Mouse (Mus musculus): ENCODE results near the gene Acot1. TPM values are rescaled to one million over a fixed set of nuclear protein-coding genes. Genes with fewer than 3 reads are reported as not detected.
"Not testable (repeated sequence)": the region's sequence is repeated elsewhere in the genome, so short reads cannot be mapped to it uniquely, and the experiment has no call there.

Acot1 gene
- 117 and 120 TPM in 2 replicates for total RNA-seq (2014; rRNA removed)
- 114 and 120 TPM in 2 replicates for polyA plus RNA-seq (2015; fragmentation: Nextera tagmentation; extraction: Ambion mirVana)

DNA sequence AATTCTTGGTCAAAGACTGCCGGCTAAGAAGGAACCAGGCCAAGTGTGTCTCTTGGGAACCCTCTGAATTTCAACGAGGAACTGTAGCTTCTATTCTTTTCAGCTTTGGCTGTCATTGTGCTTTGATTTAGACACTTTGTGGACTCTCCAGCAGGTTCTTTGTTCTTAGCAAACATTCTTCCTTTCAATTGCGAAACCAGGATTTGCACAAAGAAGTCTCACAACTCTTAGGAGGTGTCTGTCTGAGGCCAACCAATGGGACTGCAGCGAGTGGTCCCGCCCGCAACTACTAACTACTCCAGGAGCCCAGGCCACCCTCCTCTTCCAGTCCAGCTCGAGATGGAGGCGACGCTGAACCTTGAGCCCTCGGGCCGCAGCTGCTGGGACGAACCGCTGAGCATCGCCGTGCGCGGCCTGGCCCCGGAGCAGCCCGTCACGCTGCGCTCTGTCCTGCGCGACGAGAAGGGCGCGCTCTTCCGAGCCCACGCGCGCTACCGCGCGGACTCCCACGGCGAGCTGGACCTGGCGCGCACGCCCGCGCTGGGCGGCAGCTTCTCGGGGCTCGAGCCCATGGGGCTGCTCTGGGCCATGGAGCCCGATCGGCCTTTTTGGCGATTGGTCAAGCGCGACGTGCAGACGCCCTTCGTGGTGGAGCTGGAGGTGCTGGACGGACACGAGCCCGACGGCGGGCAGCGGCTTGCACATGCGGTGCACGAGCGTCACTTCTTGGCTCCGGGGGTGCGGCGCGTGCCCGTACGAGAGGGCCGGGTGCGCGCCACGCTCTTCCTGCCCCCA, at the start of gene Acot1:
Gene Acot1 (plus strand): TSS at position 320 of the 795 bp plus-strand sequence.
- H3K36me3 ChIP-seq (ENCODE audit: insufficient read depth, low read length); H3K27me3 ChIP-seq (ENCODE audit: insufficient read depth, low read length); H3K9ac ChIP-seq (replicated peaks; ENCODE audit: low read length, poor library complexity, severe bottlenecking); H3K4me1 ChIP-seq (ENCODE audit: insufficient read depth, low read length); H3K9me3 ChIP-seq (ENCODE audit: low read length): not testable (repeated sequence)
- ATAC-seq (ENCODE audit: low FRiP score) (peak; percentile 93), DNase-seq (ENCODE audit: low spot score) (peak; percentile 89)
- H3K4me3 ChIP-seq (ENCODE audit: low read depth, low read length), result peak within 1 kb of the TSS; percentile 45
- H3K27ac ChIP-seq (ENCODE audit: low read depth, low read length), result peak within 1 kb of the TSS; percentile 57
- WGBS, result 1% methylated on average over 46 of the region's 70 CpGs
- peak within 1 kb of the TSS; percentile 55 for H3K4me2 ChIP-seq (ENCODE audit: low read depth, low read length, poor library complexity, severe bottlenecking)

DNA sequence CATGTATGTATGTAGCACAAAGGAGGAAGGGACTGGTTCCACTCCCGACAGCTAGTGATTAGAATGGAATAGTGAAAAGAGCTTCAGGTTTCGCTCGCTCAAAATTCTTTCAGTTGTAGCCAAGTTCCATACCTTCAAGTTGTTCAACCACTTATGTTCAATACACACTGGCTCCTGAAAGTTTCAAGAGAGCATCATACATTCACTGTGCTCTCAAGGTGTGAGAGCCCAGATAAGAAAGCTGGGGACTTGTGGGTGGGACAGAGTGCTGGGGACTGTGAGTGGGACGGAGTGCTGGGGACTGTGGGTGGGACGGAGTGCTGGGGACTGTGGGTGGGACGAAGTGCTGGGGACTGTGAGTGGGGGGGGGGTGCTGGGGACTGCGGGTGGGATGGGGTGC, 44.1 kb upstream of the Acot1 start:
- DNase-seq (ENCODE audit: low spot score) (no peak), ATAC-seq (ENCODE audit: low FRiP score) (no peak)
- no peak overlapping the region for H3K9ac ChIP-seq (replicated peaks; ENCODE audit: low read length, poor library complexity, severe bottlenecking)
- 82% methylated on average over 7 of the region's 7 CpGs for WGBS
- H3K27me3 ChIP-seq (ENCODE audit: insufficient read depth, low read length), result no peaks in the 10 kb centered on the region
- TF ChIP-seq CTCF (IDR thresholded peaks at IDR 0.05), result no peak
- no peak overlapping the region for H3K27ac ChIP-seq (ENCODE audit: low read depth, low read length)
- H3K36me3 ChIP-seq (ENCODE audit: insufficient read depth, low read length), result no peaks in the 10 kb centered on the region
- no peak overlapping the region for H3K4me3 ChIP-seq (ENCODE audit: low read depth, low read length)
- no peaks in the 10 kb centered on the region for H3K4me1 ChIP-seq (ENCODE audit: insufficient read depth, low read length)
- H3K9me3 ChIP-seq (ENCODE audit: low read length), result no peaks in the 10 kb centered on the region
- no peak overlapping the region for H3K4me2 ChIP-seq (ENCODE audit: low read depth, low read length, poor library complexity, severe bottlenecking)

DNA sequence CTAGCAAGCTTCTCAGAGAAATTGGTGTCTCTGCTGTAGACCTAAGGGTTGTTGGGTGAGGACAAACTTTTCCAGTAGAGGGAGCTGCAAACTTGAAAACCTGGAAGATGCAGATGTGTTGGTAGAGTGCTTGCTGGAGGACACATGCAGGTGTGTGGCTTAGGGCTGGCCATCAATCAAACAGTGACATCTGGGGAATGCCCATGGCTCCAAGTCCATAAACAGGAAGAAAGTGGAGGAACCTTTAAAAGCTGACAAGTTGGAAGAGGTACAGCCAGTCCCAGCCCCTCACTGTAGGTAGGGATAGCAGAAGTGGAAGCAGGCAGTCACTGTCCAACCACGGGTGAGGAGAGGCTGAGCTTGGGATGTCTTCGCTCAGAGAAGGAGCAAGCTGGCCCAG, 37.2 kb upstream of the Acot1 start:
- ATAC-seq (ENCODE audit: low FRiP score), result no peak
- DNase-seq (ENCODE audit: low spot score), result peak; percentile 53
- H3K9ac ChIP-seq (replicated peaks; ENCODE audit: low read length, poor library complexity, severe bottlenecking), result no peak overlapping the region

DNA sequence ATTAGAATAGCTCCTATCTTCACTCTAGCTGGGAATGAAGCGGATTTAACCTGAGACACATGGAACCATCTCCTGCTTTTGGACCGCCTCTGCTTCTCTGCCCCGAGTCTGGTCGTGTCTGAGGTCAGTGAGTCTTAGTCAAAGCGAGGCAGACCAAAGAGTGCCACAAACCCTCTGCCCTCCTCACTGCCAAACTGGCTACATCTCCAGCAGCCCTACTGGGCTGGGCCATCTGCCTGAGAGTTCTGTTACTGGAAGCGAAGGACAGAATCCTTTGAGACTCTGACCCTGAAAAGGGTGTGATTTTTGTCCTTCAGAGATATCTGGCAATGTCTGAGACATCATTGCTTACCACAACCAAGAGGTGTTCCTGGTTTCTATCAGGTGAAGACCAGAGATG, 30.4 kb upstream of the Acot1 start:
- Histone ChIP-seq H3K9me3 (ENCODE audit: low read length) (no peaks in the 10 kb centered on the region), H3K4me1 (ENCODE audit: insufficient read depth, low read length) (no peaks in the 10 kb centered on the region), H3K27me3 (ENCODE audit: insufficient read depth, low read length) (no peaks in the 10 kb centered on the region), H3K36me3 (ENCODE audit: insufficient read depth, low read length) (no peaks in the 10 kb centered on the region), H3K9ac (replicated peaks; ENCODE audit: low read length, poor library complexity, severe bottlenecking) (no peak overlapping the region), H3K27ac (ENCODE audit: low read depth, low read length) (no peak overlapping the region), H3K4me3 (ENCODE audit: low read depth, low read length) (no peak overlapping the region), H3K4me2 (ENCODE audit: low read depth, low read length, poor library complexity, severe bottlenecking) (no peak overlapping the region)
- no peak for ATAC-seq (ENCODE audit: low FRiP score)
- no peak for TF ChIP-seq CTCF (IDR thresholded peaks at IDR 0.05)
- no peak for DNase-seq (ENCODE audit: low spot score)
- 90% methylated on average over 6 of the region's 6 CpGs for WGBS

More for the DNA sequence above, 37.2 kb upstream of the Acot1 start:
- Histone ChIP-seq H3K4me1 (ENCODE audit: insufficient read depth, low read length) (no peaks in the 10 kb centered on the region), H3K27me3 (ENCODE audit: insufficient read depth, low read length) (no peaks in the 10 kb centered on the region), H3K9me3 (ENCODE audit: low read length) (no peaks in the 10 kb centered on the region), H3K27ac (ENCODE audit: low read depth, low read length) (no peak overlapping the region), H3K4me3 (ENCODE audit: low read depth, low read length) (no peak overlapping the region), H3K36me3 (ENCODE audit: insufficient read depth, low read length) (no peaks in the 10 kb centered on the region), H3K4me2 (ENCODE audit: low read depth, low read length, poor library complexity, severe bottlenecking) (no peak overlapping the region)
- TF ChIP-seq CTCF (IDR thresholded peaks at IDR 0.05), result peak; percentile 74
- 76% methylated on average over 2 of the region's 2 CpGs for WGBS

DNA sequence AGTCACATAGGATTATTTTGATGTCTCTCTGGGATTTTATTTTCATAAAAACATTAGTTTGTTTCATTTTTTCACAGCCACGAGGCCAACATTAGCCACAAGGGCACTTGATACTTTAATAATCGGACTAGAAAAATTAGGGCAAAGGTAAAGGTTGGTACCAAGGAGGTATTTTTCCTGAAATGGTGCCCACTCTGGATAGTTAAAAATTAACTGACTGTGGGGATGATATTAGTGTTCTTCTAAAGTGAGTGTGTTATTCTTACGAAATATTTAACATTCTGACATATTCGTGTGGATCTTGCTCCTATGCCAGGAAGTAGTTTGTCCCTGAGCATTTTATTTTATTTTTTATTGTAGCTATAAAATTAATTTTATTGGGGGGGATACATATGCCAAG, 27.7 kb upstream of the Acot1 start:
- TF ChIP-seq CTCF (IDR thresholded peaks at IDR 0.05), result no peak
- ATAC-seq (ENCODE audit: low FRiP score) (no peak), DNase-seq (ENCODE audit: low spot score) (no peak)
- Histone ChIP-seq H3K4me2 (ENCODE audit: low read depth, low read length, poor library complexity, severe bottlenecking) (no peak overlapping the region), H3K4me1 (ENCODE audit: insufficient read depth, low read length) (no peaks in the 10 kb centered on the region), H3K27ac (ENCODE audit: low read depth, low read length) (no peak overlapping the region), H3K9ac (replicated peaks; ENCODE audit: low read length, poor library complexity, severe bottlenecking) (no peak overlapping the region), H3K4me3 (ENCODE audit: low read depth, low read length) (no peak overlapping the region), H3K27me3 (ENCODE audit: insufficient read depth, low read length) (no peaks in the 10 kb centered on the region), H3K36me3 (ENCODE audit: insufficient read depth, low read length) (no peaks in the 10 kb centered on the region), H3K9me3 (ENCODE audit: low read length) (no peaks in the 10 kb centered on the region)
- WGBS, result 90% methylated on average over 4 of the region's 4 CpGs

DNA sequence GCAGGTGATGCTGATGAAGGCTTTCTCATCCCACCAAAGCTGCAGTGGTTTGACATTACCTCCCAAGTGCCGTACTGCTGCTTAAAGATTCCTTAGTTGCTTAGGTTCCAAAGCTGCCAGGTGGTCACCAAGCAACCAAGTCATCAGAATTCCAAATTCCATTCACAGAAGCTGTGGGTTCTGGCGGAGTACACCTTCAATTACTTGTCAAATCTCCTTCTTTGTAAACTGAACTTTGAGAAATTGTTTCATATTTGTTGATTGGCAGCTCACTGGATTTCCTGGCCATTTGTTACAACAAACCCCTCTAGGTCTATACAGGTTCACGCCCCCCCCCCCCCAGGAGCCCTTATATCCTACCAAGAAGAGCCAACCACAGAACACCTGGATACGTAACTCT, 24.5 kb upstream of the Acot1 start, which contains the start of gene Heatr4:
Gene Heatr4 (minus strand): TSS at position 101 of the 400 bp plus-strand sequence.
- Histone ChIP-seq H3K9ac (replicated peaks; ENCODE audit: low read length, poor library complexity, severe bottlenecking) (no peak within 1 kb of the TSS), H3K36me3 (ENCODE audit: insufficient read depth, low read length) (no peaks in the 10 kb centered on the region), H3K4me2 (ENCODE audit: low read depth, low read length, poor library complexity, severe bottlenecking) (no peak within 1 kb of the TSS), H3K4me3 (ENCODE audit: low read depth, low read length) (no peak within 1 kb of the TSS), H3K9me3 (ENCODE audit: low read length) (no peaks in the 10 kb centered on the region), H3K27me3 (ENCODE audit: insufficient read depth, low read length) (no peaks in the 10 kb centered on the region), H3K27ac (ENCODE audit: low read depth, low read length) (no peak within 1 kb of the TSS), H3K4me1 (ENCODE audit: insufficient read depth, low read length) (no peaks in the 10 kb centered on the region)
- no peak for ATAC-seq (ENCODE audit: low FRiP score)
- 67% methylated on average over 4 of the region's 4 CpGs for WGBS
- no peak for TF ChIP-seq CTCF (IDR thresholded peaks at IDR 0.05)
- DNase-seq (ENCODE audit: low spot score), result no peak

Measured in midbrain, postnatal 0 days (tissue).